Mouse (Mus musculus) erythroid progenitor cell, adult 5-6 weeks (primary cell): ENCODE measurements around the gene Sgcb. TPM values are rescaled to one million over a fixed set of nuclear protein-coding genes. Genes with fewer than 3 reads are reported as not detected.
"Not testable (repeated sequence)": the region's sequence is repeated elsewhere in the genome, so short reads cannot be mapped to it uniquely, and the experiment has no call there.

Source experiments
- ATAC-seq: replicated peaks from 2 replicates; pipeline ENCODE4 v1.8.0; 2016; ENCODE audit warnings: moderate number of reproducible peaks, mild to moderate bottlenecking, moderate TSS enrichment, inconsistent platforms; ENCODE audit not compliant: poor library complexity, low FRiP score, severe bottlenecking
- total RNA-seq, 2 experiments: library from RNA; stranded (forward) in 1 of 2; stranded (reverse) in 1 of 2; fragments of 150-400 nt in 1 of 2; fragments of 186-747, 209-891 nt in 1 of 2; gene quantifications; 2 replicates each; pipeline versions ENCODE4 v1.2.3 to v1.2.4; 2015 to 2017; ENCODE audit warnings: low replicate concordance in 2 of 2

The Sgcb gene
- total RNA-seq, 2 experiments from 2014 or later: 4.2 TPM; not detected in 1

- no peak for ATAC-seq
Measured at GRCm38 (mm10) chr5:73585212-73586115, 62.1 kb downstream of the Sgcb start.

- not testable (repeated sequence) for ATAC-seq
Measured at GRCm38 (mm10) chr5:73584011-73584410, 63.6 kb downstream of the Sgcb start.

Other genes with a start within 250 kb of the Sgcb start
- gene Cwh43, start 241.7 kb downstream of the Sgcb start, total RNA-seq (2015; ENCODE audit: low replicate concordance): not detected in 2 replicates
- gene Cwh43, start 241.7 kb downstream of the Sgcb start, total RNA-seq (2017; ENCODE audit: low replicate concordance): not detected in 2 replicates
- 1.3 and 5.4 TPM in 2 replicates for gene Dcun1d4, start 166.8 kb downstream of the Sgcb start, total RNA-seq (2015; ENCODE audit: low replicate concordance)
- 0.77 and 1.7 TPM in 2 replicates for gene Dcun1d4, start 166.8 kb downstream of the Sgcb start, total RNA-seq (2017; ENCODE audit: low replicate concordance)
- gene Lrrc66, start 15.3 kb downstream of the Sgcb start, total RNA-seq (2015; ENCODE audit: low replicate concordance): not detected in 2 replicates
- gene Lrrc66, start 15.3 kb downstream of the Sgcb start, total RNA-seq (2017; ENCODE audit: low replicate concordance): not detected in 2 replicates
- gene Spata18, start 3.6 kb upstream of the Sgcb start, total RNA-seq (2015; ENCODE audit: low replicate concordance): not detected in 2 replicates
- gene Spata18, start 3.6 kb upstream of the Sgcb start, total RNA-seq (2017; ENCODE audit: low replicate concordance): not detected in 2 replicates